Mouse (Mus musculus) gastrocnemius, postnatal 14 days (tissue): Measurements from ENCODE around the gene Slfn5. TPM values are rescaled to one million over a fixed set of nuclear protein-coding genes. Genes with fewer than 3 reads are reported as not detected.
"Not testable (repeated sequence)": the region's sequence is repeated elsewhere in the genome, so short reads cannot be mapped to it uniquely, and the experiment has no call there.

Experiments
- DNase-seq: peaks from one replicate; pipeline ENCODE4 v3.0.0; 2021; ENCODE audit warnings: mixed read lengths
- intact Hi-C: fragments of 180-260 bp; cut with DNase I; formaldehyde crosslinking; loops from one replicate; pipeline ENCODE4 v1.15.1; 2025; ENCODE audit warnings: low total_unique reads
- microRNA-seq, 2 experiments: library from miRNA; unstranded; fragments of <30 nt; microRNA quantifications; one replicate each; pipeline ENCODE4 v1.2.0; 2021
- total RNA-seq, 2 experiments: library from RNA; stranded (reverse); gene quantifications; 2 replicates each; pipeline ENCODE4 v1.2.3; 2021

The Slfn5 gene
- total RNA-seq, 2 experiments from 2014 or later = 31.0 to 32.7 TPM

DNA sequence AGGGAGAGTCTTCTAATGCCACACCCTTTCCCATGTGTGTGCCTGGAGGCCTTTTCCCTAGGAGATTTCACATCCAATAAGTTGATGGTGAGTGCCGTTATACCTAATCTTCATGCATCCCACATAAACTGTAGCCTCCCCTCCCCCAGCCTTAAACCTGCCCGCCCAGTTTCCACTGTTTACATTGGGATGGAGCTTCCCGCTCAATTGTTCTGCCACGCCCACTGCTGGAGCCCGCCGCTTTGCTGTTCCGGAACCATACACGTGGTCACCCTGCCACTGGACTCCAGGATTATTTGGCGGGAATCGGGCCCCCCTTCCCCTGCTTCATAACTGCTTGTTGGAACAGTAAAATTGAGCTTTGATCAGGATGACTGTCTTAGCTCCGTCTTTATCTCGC, 38.2 kb downstream of the Slfn5 start:
- intact Hi-C loops = no loop called here
- no peak for DNase-seq

DNA sequence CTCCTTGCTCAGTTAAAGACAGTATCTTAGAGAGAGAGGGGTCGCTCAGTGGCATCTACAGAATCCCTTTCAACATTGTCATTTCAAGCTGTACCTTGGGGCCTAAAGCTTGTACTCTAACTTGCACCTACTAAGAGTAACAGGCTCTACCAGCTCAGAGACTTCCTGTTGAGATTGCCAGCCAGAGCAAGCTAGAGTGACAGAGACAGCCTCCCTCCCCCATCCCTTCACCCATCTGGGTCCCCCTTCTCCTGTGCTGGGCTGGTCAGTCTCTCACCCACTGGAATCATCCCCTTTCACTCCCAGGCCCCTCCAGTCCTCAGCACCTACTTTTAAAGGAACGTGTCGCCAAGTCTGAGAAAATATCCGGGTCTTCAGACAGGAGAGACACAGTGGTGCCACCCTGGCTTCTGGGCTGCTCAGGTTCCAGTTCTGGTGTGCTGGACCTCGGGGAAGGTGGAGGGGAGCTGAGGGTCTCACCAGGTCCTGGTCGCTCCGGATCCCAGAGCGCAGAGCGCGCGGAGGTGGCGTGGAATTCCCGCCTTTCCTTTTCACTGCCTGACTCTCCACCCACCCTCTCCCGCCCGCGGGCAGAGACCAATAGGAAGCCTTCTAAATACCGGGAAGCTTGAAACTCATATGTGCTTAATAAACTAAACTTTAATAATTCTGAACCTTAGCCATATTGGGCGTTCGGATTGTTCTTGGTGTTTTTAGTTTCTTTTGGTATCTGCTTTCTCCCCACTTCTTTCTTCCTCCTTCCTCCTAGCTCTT, 39.6 kb downstream of the Slfn5 start:
- intact Hi-C loops = not testable (repeated sequence)
- DNase-seq = peak; percentile 36

DNA sequence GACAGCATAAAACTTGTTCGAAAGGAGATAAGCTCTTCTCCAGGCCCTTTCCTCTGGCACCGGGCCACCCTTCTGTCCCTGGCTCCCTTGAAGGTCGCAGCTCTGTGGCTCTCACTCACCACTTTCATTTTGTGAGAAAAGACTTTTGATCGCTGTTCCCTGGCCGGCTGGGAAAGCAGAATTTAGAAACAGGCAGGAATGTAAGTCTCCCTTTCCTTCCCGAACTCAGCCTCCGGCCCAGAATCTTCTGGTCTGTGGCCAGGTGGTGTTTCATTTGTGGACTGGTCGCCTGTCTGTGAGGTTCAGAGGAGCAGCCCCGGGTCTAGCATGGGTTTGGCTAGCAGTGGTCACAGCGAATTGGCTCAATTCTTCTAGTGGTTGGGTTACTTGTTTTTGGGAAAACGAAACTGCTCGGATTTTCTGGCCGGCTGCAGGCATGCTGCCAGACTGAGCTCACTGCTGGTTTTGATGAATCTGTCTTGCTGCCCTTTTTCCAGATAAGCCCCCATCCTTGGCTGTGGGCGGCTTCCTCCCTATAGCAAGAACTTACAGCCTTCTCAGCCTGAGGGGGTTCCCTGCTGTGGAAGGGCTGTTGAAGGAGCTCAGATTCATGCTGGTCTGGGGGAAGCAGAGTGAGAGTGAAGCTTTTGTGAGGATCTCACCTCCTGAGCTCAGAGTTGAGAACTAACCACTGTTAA, 40.5 kb downstream of the Slfn5 start, which contains the start of gene Slfn9:
Gene Slfn9 (minus strand): TSS at position 362 of the 698 bp plus-strand sequence.
- peak; percentile 53 for DNase-seq
- intact Hi-C loops = no loop called here

DNA sequence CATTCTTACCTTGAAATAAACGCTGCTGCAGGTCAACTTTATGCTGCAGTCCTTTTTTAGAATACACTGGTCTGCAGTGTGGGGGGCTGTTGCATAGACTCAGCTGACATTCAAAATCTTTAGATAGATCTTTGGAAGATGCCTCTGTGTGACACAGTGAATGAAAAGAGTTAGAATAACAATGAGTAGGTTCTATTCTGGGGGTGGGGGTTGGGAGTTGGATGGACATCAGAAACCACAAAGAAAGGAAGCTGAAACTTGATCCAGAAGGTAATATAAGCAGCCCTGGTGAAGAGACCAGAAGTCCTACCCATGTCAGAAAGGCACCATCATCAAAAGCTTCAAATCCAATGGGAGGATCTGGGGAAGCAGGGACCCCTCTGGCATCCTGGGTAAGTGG, 62.2 kb downstream of the Slfn5 start:
- intact Hi-C loops = no loop called here
- no peak for DNase-seq

Small RNA genes within 50 kb of the gene (microRNA-seq; reads per million reads assigned to microRNA genes)
- gene Mir7679 = 0 reads per million in 2 experiments

Other genes with a start within 250 kb of the Slfn5 start
- gene Cct6b, start 187.0 kb upstream of the Slfn5 start, total RNA-seq = under 1 TPM; 0.16 to 0.29 TPM
- gene Zfp830, start 187.0 kb upstream of the Slfn5 start, total RNA-seq = 10 to 100 TPM; 13.6 to 14.6 TPM
- gene Lig3, start 170.2 kb upstream of the Slfn5 start, total RNA-seq = 10 to 100 TPM; 13.3 to 16.8 TPM
- 1 to 10 TPM; 5.4 to 5.7 TPM for gene Rffl, start 80.1 kb upstream of the Slfn5 start, total RNA-seq
- gene Rad51d, start 60.7 kb upstream of the Slfn5 start, total RNA-seq = 1 to 10 TPM; 5.3 to 5.7 TPM
- gene Fndc8, start 59.2 kb upstream of the Slfn5 start, total RNA-seq = not detected
- gene Nle1, start 42.9 kb upstream of the Slfn5 start, total RNA-seq = 10 to 100 TPM in 1 of 2 experiments, 1 to 10 TPM in 1; 8.8 to 11.0 TPM
- 100 to 1,000 TPM; 106 to 108 TPM for gene Unc45b, start 40.8 kb upstream of the Slfn5 start, total RNA-seq
- 1 to 10 TPM in 1 of 2 experiments, under 1 TPM in 1; 0.89 to 1.9 TPM for gene Slfn9, start 40.5 kb downstream of the Slfn5 start, total RNA-seq
- gene Slfn8, start 69.5 kb downstream of the Slfn5 start, total RNA-seq = under 1 TPM; 0.18 to 0.27 TPM
- 1 to 10 TPM in 1 of 2 experiments, under 1 TPM in 1; 0.84 to 1.1 TPM for gene Slfn2, start 113.8 kb downstream of the Slfn5 start, total RNA-seq
- gene Slfn1, start 165.5 kb downstream of the Slfn5 start, total RNA-seq = not detected
- under 1 TPM in 1 of 2 experiments, not detected in 1; 0.11 TPM for gene Slfn4, start 223.8 kb downstream of the Slfn5 start, total RNA-seq
- under 1 TPM; 0.66 to 0.96 TPM for gene Slfn3, start 240.0 kb downstream of the Slfn5 start, total RNA-seq